Mouse (Mus musculus): ENCODE measurements around the gene Wipf1.

The Wipf1 gene

GRCm38 (mm10) chr2:73431959-73432396 is 97.6 kb downstream of the Wipf1 start:
- no peak for DNase-seq (ENCODE audit: low read depth)

DNA sequence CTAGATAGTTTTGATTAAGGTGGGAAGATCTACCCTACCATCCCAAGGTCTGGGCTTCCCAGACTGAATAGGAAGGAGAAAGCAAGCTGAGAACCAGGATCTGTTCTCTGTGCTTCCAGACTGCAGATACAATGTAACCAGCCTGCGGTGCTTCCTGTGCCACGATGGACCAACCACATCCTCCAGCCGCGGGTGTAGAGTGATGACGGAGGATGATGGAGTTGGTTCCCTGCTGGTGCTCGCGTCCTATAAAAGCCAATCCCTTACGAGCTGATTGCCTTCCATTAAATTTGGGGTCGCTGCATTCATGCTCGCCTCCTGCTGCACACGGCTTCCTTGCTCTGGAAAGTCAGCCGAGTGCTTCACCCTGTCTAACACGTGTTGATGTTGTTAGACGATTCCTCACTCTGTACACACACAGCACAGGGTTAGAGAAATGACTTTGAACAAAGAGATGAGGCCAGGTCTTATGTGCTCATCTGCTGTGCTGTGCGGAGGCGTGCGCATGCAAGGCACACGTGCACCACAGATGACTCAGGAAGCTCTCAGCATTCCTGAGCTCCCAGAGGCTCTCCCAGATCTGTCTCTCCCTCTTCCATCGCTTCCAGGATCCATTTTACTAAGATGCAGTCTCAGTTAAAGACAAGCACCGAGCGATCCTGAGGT is 100.6 kb downstream of the Wipf1 start:
- DNase-seq (ENCODE audit: low read depth) = peak; percentile 56

DNA sequence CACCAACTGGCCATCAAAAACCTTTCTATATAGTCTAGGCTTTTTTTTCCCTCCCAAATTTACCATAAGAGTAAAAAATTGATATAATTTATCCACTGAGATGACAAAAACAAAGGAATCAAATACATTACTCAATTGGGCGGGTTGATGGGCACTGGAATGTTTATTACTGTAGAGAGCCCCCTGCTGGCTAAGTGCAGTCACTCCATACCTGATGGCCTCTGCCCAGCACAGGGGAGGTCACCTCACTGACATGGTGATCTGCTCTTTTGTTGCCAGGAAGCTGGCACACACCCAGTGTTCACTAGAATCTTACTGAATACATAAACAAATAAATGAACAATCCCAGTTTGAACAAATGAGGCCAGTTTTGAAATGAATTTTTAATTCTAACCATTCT is 102.2 kb downstream of the Wipf1 start:
- peak; percentile 77 for DNase-seq (ENCODE audit: low read depth)

- DNase-seq (ENCODE audit: low read depth) = no peak
Observed at GRCm38 (mm10) chr2:73425822-73426221, 103.7 kb downstream of the Wipf1 start.

- no peak for DNase-seq (ENCODE audit: low read depth)
Observed at GRCm38 (mm10) chr2:73419730-73420129, 109.8 kb downstream of the Wipf1 start.

- DNase-seq (ENCODE audit: low read depth) = no peak
Observed at GRCm38 (mm10) chr2:73419285-73419684, 110.2 kb downstream of the Wipf1 start.

GRCm38 (mm10) chr2:73415892-73416291 is 113.6 kb downstream of the Wipf1 start:
- DNase-seq (ENCODE audit: low read depth) = no peak

- no peak for DNase-seq (ENCODE audit: low read depth)
Observed at GRCm38 (mm10) chr2:73410076-73410475, 119.5 kb downstream of the Wipf1 start.

DNA sequence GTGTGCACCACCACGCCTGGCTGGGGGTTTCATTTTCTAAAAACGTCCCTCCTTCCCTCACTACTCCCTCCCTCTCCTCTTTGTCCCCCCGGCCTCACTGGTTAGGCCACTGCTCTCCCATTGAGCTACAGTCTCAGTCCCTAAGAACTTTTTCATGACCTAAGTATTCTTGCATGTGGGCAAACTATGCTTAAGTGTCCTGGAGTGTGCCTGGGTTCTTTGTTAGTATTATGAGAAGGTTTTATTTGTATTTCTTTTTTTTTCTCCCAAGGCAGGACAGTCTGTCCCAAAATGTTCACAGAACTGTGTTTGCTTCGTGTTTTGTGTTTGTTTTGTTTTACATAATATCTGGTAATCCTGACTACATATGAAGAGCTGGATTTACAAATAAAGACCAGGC is 121.9 kb downstream of the Wipf1 start:
- no peak for DNase-seq (ENCODE audit: low read depth)

GRCm38 (mm10) chr2:73406336-73406915 is 123.1 kb downstream of the Wipf1 start:
- DNase-seq (ENCODE audit: low read depth) = no peak

DNA sequence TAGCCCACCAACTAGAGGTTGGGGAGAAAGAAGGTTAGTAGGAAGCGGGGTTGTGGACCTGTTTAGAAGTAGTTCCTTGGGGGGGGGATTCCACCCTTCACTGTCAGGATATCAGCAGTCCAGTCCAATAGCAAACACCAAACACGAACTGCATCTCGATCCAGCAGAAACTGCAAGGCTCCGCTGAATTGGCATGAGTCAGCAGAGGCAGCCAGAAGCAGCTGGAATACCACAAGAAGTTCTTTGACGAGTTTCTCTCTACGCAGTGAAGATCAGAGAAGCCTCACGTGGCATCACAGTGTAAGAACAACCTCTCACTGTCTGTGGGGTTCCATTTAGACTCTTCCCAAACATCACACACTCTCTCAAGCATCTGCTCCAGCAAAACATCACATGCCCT is 124.6 kb downstream of the Wipf1 start:
- peak; percentile 49 for DNase-seq (ENCODE audit: low read depth)

DNA sequence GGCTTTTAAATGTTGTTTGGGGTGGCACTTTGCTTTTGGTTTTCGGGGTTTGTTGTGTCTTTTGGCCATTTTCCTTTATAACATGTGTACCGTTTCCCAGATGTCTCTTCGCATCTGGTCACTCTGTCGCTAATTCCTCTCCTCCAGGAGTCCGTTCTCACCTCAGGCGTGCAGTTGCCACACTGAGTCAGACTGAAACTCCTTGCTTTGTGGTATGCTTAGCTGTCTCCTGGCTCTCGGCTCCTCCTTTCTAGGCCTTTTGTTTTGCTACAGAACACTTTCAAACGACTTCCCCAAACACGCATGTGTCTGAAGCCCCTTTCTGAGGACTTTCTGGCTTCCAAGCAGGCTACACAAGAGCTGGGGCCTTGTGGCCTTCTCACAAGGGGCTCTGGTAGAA is 125.1 kb downstream of the Wipf1 start:
- peak; percentile 77 for DNase-seq (ENCODE audit: low read depth)

DNA sequence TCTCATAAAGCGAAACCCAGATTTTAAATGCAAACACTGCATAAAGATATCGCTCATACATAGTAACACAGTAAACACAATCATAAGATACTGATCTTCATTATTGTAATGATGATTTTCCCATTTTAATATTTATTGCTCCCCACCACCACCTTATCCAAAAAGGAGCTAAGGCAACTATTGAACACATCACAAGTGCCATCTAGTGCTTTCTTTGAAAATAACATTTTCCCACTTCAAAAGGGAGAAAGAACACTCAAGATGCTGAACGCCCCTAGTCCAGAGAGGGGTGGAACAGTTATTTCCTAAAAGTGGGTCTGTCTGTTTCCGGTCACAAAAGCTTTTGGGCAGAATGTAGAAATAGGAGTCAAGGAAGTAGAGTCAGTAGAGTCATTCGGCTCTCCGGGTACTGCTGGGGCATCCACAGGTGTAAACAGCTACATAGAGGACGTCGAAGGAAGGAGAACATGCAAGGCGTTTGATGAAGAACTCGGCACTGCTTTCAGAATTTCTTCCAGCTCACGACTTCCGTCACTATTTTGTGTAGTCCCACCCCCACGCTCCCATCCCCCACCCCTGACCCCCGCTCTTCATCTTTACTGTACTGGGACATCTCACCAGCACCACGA is 126.0 kb downstream of the Wipf1 start:
- DNase-seq (ENCODE audit: low read depth) = peak; percentile 58

DNA sequence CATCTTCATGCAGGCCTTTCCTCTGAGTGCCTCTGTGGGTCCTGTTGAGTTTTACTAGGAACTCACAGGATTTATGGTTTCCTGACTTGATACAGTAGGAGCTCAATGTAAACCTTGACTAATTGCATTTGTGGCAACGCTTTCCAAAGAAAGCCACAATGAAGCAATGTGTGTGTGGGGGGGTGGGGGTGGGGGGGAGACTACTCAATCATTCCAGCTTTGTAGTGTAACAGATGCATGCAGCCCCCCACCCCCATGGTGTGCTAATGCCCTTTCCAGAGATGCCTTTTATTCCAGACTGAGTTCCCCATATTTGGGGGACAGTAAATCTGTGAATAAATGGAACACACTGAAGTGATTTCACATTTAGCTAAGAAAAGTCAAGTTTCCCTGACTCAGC is 127.8 kb downstream of the Wipf1 start:
- DNase-seq (ENCODE audit: low read depth) = no peak

DNA sequence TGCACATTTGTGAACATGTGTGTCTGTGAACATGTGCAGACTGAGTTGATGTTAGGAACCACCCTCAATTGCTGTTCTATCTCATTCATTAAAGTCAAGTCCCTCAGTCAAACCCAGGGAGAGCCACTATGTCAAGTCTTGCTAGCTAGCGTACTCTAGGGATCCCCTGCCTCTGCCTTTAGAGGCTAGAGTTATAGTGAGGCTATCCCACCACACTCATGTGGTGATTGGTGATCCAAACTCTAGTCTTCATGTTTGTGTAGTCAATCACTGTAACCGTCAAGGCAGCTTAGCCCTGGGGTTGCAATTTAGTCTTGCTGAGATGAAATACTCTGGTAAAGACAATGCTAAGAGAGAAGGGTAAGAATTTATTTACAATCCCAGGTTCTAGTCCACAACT is 132.1 kb downstream of the Wipf1 start:
- DNase-seq (ENCODE audit: low read depth) = no peak

- DNase-seq (ENCODE audit: low read depth) = no peak
Observed at GRCm38 (mm10) chr2:73396828-73397325, 132.7 kb downstream of the Wipf1 start.

DNA sequence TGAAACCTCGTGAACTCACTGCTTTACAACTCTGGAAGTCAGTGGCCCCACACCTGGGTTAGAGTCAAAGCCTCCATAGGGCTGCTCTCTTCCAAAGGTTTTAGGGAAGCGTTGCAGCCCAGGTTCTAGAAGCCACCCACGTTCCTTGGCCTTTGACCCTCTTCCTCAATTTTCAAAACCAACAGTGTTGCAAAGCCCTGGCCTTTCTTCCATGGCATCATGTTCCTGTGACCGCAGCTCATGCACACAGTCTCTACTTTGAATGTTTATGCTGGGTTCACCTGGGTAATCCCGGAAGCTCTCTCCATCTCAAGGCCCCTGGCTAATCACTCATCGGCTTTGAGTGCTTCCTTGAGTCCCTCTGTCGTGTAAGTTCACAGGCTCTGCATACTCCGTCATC is 134.0 kb downstream of the Wipf1 start:
- no peak for DNase-seq (ENCODE audit: low read depth)

DNA sequence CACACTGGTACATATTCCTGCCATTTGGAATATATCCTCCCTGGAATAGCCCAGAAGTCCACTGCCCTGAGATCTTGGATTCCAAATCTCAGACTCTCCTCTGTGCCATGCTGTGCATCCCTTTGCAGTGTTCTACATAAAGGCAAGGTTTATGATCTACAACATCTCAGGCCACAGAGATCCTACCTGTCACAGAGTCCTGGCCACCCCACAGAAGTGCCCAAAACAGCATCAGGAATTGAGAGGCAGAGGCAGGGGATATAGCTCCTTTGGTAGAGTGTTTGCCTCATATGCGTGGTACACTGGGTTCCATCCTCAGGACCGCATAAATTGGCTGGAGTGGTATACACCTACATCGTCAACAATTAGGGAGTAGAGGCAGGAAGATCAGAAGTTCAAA is 135.1 kb downstream of the Wipf1 start:
- DNase-seq (ENCODE audit: low read depth) = no peak

- no peak for DNase-seq (ENCODE audit: low read depth)
Observed at GRCm38 (mm10) chr2:73392772-73393171, 136.8 kb downstream of the Wipf1 start.

- DNase-seq (ENCODE audit: low read depth) = no peak
Observed at GRCm38 (mm10) chr2:73389951-73390350, 139.6 kb downstream of the Wipf1 start.

DNA sequence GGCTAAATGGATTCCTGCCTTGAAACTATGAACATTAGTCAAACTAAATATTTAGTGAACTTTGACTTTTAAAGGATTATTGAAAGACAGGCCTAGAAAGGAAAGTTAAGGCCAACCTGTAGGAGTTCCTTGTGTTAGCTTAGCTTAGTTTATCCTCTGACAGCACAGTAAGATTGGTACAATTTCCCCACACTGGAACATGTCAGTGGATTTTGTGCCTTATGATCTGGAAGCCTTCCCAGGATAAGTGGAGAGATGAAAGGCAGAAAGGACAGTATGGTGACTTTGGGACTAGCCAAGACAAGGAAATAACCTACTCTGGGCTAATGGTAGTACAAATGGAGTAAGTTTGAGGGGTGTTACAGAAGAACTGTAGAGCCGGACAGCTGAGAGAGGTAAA is 141.7 kb downstream of the Wipf1 start:
- peak; percentile 31 for DNase-seq (ENCODE audit: low read depth)

- peak; percentile 99 for DNase-seq (ENCODE audit: low read depth)
Observed at GRCm38 (mm10) chr2:73386356-73387046, 143.0 kb downstream of the Wipf1 start, which contains the start of gene Gpr155. TSS of gene Gpr155 (minus strand) at chr2:73386572.
